Mouse (Mus musculus): ENCODE results near the gene Mbd3.

DNA sequence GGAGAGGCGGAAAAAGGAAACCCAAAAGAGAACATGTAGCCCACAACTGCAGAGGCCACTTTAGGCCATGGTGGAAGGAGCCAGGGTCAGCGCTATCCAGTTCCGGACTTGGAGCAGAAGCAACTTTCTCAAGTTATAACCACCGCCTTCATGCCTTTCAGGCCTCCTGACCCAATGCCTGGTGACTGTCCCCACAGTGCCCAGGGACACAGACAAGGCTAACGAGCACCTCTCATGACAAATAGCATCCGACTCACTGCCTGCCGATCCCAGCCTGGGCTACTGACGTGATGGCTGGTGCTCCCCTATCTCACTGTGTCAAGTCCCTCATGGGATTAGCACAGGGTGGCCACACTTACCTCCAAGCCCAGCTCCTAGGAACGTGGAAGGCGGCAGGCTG is 21.4 kb upstream of the Mbd3 start:
- TF ChIP-seq CTCF (IDR thresholded peaks at IDR 0.05; ENCODE audit: extremely low read depth, insufficient read depth, insufficient read length, insufficient replicate concordance) (no peak), POLR2A (IDR thresholded peaks at IDR 0.05; ENCODE audit: low read depth, low read length) (no peak)

Data from spleen, adult 2 months (tissue).